In the genomic region with DNA sequence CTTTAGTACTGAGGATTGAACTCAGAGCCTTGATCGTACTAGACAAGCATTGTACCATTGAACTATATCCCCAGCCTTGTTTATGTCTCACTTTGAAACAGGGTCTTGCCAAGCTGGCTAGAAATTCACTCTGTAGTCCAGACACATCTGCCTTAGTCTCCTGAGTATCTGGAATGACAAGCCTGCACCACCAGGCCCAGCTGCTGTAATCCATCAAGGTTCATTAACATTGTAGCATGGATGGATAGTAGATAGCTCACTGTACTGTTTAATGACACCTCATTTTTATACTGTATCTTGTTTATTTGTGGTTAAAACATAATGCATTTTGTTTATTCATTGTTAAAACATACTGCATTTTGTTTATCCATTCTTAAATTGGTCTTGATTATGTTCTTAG, we compare ENCODE assay signal across 23 mouse cellular contexts.
"Had no signal": no experiment of that assay in that cellular context is flagged by ENCODE, and none has a peak within 500 bp of the region (broad histone marks: within the 10 kb centered on the region; RNA-seq: fewer than 3 reads in every experiment).

No protein-coding gene starts in this region.

- H3K36me3 ChIP-seq: kidney, embryonic 15.5 days; limb, embryonic 12.5 days; limb, embryonic 15.5 days; midbrain, embryonic 15.5 days; neural tube, embryonic 12.5 days; stomach, embryonic 15.5 days had no signal

- H3K27me3 ChIP-seq: kidney, embryonic 15.5 days; limb, embryonic 12.5 days; limb, embryonic 15.5 days; midbrain, embryonic 15.5 days; neural tube, embryonic 12.5 days; stomach, embryonic 15.5 days had no signal

- ATAC-seq: liver, postnatal 0 days; lung, postnatal 0 days; midbrain, embryonic 15.5 days had no signal

- H3K27ac ChIP-seq: kidney, embryonic 15.5 days; left cerebral cortex, adult 2 months; limb, embryonic 12.5 days; limb, embryonic 15.5 days; liver, embryonic 14.5 days; macrophage; midbrain, embryonic 15.5 days; neural tube, embryonic 12.5 days; stomach, embryonic 15.5 days had no signal

- H3K9ac ChIP-seq: kidney, embryonic 15.5 days; limb, embryonic 12.5 days; limb, embryonic 15.5 days; liver, embryonic 14.5 days; liver, postnatal 0 days; lung, embryonic 14.5 days; midbrain, embryonic 15.5 days; neural tube, embryonic 12.5 days; stomach, embryonic 15.5 days had no signal

- H3K4me2 ChIP-seq: kidney, embryonic 15.5 days; limb, embryonic 12.5 days; limb, embryonic 15.5 days; liver, embryonic 11.5 days; lung, embryonic 14.5 days; midbrain, embryonic 15.5 days; neural tube, embryonic 12.5 days; stomach, embryonic 15.5 days had no signal

- H3K9me3 ChIP-seq: kidney, embryonic 15.5 days; limb, embryonic 12.5 days; limb, embryonic 15.5 days; midbrain, embryonic 15.5 days; neural tube, embryonic 12.5 days; stomach, embryonic 15.5 days had no signal

- DNase-seq: kidney, adult 11 months; kidney, adult 8-10 months; kidney, postnatal 10 days; kidney, postnatal 36 days; layer of hippocampus, postnatal 36 days; left cerebral cortex, postnatal 4 days; liver, postnatal 0 days; lung, embryonic 14.5 days; retina, postnatal 1 day; right cerebral cortex, postnatal 25 days; spleen, adult 18-20 months; thymus, postnatal 25 days had no signal

- H3K4me1 ChIP-seq: kidney, embryonic 15.5 days; limb, embryonic 12.5 days; limb, embryonic 15.5 days; midbrain, embryonic 15.5 days; neural tube, embryonic 12.5 days; stomach, embryonic 15.5 days had no signal

- H3K4me3 ChIP-seq: kidney, embryonic 15.5 days; left cerebral cortex, adult 2 months; limb, embryonic 12.5 days; limb, embryonic 15.5 days; midbrain, embryonic 15.5 days; neural tube, embryonic 12.5 days; stomach, embryonic 15.5 days had no signal
